Mouse (Mus musculus): Measurements from ENCODE around the gene Vmn1r13.
"Not testable (repeated sequence)": the region's sequence is repeated elsewhere in the genome, so short reads cannot be mapped to it uniquely, and the experiment has no call there.

Gene Vmn1r13

DNA sequence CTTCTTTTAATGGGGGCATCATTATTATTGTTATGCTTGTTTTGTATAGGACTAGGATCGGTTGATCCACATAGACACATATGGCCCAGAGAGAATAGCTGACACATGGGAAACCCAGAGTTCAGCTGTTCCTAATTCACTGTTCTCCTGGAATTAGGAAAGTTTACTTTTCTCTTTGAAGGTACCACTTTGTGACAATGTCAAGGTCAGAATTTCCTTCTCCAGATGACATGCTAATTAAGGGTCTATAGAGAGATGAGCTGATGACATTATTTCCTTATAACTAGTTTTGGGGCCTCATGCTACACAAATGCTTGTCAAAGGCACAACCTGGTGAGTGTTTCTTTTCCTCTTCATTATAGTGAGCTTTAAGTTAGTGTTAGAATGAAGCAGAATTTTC, at the start of gene Vmn1r13:
Gene Vmn1r13 (plus strand): TSS at position 301 of the 400 bp plus-strand sequence.
- DNase-seq (ENCODE audit: low read depth, low spot score), result not testable (repeated sequence)

DNA sequence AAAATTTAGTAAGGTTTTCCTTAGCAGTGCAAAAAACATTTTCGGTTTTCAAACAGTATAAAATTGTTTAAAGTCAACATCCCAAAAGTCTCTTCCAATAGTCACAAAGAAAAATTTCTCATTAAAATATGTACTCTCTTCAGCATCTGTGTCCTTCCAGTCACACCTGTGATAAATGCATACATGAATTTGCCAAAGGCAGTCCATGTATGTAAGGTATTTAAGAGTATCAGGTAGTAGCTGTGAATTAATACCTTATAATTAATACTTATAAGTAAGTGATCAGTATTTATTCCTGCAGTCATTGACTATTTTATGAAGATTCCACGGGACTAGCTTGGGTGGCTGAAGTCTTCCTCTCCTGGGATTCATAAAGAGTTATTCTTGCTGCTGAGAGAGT, 46.5 kb upstream of the Vmn1r13 start, which contains the start of gene Vmn1r12:
Gene Vmn1r12 (plus strand): TSS at position 301 of the 400 bp plus-strand sequence.
- DNase-seq (ENCODE audit: low read depth, low spot score), result no peak

DNA sequence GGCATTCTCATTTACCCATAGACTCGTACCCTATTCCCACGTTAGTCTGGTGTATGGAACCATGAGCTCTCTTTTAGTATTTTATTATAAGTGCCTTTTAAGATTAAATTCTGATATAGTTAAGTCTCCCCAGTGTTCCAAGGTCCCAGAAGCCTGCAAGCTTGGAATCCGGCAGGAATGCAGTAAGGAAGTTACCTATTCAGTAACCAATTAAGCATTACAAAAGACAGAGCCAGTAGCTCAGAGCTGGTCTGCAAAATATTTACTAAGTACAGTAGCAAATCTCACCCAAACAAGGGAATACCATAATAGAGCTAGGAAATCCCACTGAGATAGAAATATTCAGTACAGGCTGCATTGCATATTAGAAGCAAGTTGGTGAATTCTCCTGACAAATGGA, 13.1 kb upstream of the Vmn1r13 start:
- not testable (repeated sequence) for DNase-seq (ENCODE audit: low read depth, low spot score)

DNA sequence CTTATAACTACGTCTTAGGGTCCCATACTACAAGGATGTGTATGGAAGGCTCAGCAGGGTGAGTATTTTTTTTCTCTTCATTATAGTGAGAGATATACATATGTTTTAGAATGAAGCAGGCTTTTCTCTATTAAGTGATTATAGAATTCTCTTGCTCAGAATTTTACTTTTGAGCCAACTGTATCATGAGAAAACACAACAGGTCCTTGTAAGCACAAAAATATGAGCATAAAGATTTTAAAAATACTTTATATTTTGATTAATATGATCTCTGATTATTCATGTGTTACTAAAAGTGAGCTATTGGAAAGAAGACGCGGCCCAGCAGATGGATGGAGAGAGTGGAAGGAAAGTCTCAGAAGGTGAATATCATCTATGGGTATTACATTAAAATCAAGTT, 28.3 kb downstream of the Vmn1r13 start, which contains the start of gene Vmn1r14:
Gene Vmn1r14 (plus strand): TSS at position 301 of the 400 bp plus-strand sequence.
- DNase-seq (ENCODE audit: low read depth, low spot score), result no peak

DNA sequence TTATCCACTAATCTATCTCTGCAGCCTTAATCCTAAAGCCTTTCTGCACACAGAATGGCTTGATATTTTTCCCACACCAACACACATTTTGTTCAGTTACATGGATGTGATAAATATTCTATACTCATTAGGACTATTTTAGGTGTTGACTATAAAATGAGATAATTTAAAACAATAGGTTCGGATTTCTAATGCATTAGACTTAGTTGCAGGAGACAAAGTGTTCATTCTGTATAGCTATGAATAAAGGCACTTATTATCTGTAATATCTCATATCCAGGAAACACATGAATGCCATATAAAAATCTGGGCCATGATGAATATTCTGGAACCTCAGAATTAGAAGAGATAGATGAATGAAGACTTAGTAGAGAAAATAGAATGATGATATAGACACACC, 54.6 kb downstream of the Vmn1r13 start, which contains the start of gene Vmn1r15:
Gene Vmn1r15 (plus strand): TSS at position 301 of the 400 bp plus-strand sequence.
- DNase-seq (ENCODE audit: low read depth, low spot score), result no peak

DNA sequence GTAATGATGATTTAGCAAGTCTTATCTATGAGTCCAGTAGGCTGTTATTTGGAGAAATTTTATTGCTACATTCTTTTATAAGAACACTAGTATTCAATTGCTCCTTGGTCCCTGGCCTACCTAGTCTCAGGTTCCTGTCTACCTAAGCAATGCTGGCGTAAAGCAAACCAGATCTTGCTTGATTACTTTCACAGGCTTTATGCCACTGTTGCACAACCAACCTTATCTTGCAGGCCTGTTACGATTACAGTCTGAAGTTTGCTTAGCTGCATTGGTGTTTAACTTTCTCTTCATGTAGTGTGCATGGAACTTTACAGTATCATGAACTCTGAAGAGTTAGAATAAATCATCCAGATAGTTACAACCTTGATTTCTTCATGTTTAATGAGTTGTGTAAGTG, 57.9 kb downstream of the Vmn1r13 start:
- DNase-seq (ENCODE audit: low read depth, low spot score), result no peak

Measured in CD4-positive helper T cell, adult 2 months (primary cell).